Mouse (Mus musculus) left cerebral cortex, adult 11 months (tissue): ENCODE results near the gene Endou.

Experiments used
- DNase-seq: peaks from one replicate; pipeline ENCODE4 v3.0.0; 2022; ENCODE audit warnings: low spot score

Endou gene

DNA sequence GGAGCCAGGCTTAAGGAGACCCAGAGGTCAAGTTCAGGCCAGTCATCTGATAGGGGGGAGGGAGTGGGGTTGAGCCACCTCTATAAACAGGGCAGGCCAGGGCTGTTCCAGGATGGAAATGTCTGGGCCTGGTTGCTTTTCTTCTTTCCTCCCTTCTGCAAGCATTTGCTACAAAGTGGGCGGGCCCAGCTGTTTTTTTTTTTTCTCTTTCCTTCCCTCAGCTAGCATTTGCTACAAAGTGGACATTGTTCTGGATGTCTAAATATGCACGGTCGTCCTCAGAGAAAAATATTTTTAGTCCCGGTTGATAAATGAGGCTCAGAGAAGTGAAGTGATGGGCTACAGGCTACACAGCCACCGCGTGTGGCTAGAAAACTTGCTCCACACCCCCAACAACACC is 23.3 kb upstream of the Endou start:
- DNase-seq, result no peak

DNA sequence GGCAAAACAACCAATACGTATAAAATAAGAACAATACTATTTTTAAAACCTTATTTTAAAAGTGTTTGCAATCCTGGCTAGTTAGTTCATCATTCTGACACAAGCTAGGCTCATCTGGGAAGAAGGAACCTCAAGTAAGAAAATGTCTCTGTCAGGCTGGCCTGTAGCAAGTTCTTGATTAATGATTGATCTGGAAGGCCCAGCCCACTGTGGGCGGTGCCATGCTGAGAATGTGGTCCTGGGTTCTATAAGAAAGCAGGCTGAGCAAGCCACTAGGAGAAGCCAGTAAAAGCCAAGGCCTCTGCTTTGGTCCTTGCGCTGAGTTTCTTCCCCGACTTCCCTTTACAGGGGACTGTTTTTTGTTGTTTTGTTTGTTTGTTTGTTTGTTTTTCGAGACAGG is 21.4 kb upstream of the Endou start:
- DNase-seq, result no peak

DNA sequence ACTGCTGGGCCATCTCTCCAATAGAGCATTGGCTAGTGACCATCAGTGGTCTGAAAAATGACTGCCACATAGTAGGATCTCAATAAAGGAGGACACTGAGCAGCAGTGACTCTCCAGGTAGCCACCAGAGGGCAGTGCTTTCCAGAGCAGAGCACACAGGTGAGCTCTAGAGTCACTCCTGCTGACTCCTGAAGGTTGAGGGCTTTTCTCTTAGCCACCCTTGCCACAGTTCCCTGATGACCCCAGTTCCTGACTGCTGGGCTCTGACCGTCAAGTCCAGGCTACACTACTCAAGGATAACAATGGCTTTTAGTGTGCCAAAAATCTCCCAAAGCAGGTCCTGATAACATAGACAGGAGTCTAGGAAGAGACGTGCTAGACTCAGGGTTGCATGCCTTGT is 20.5 kb upstream of the Endou start:
- no peak for DNase-seq

DNA sequence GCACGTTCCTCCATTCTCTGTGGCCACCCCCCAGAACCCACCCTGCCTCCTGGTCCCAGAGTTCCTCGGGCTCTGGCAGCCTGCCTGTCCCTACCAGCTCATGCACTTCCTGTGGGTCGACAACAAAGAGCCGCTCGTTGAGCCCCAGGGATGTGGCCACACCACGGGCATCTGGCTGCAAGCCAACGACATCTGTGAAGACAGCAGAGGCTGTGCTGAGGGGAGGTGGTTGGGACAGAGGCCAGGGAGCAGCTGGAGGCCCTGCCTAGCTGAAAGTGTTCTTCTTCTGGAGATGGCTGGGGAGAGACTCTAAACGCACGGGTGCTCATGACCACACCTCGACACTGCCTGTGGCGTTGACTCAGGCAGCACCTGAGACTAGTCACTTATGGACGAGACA is 19.6 kb upstream of the Endou start:
- DNase-seq, result peak; percentile 72

DNA sequence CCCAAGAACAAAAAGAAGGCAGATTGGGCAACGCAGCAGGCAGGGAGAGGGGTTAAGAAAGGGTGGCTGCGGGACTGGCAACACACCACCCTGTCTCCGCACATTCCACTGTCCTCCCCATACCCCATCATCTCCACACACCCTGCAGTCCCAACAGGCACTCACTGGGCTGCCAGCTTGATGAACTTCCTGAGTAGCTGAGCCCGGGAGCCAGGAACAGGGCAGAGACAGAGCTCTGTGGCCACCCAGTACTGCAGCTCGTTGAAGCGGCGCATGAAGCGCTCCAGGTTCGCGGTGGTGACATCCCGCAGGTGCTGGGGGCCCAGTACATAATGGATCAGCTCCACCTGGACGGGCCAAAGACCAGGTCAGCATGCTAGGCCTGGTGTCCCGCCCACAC is 18.7 kb upstream of the Endou start:
- DNase-seq, result no peak

DNA sequence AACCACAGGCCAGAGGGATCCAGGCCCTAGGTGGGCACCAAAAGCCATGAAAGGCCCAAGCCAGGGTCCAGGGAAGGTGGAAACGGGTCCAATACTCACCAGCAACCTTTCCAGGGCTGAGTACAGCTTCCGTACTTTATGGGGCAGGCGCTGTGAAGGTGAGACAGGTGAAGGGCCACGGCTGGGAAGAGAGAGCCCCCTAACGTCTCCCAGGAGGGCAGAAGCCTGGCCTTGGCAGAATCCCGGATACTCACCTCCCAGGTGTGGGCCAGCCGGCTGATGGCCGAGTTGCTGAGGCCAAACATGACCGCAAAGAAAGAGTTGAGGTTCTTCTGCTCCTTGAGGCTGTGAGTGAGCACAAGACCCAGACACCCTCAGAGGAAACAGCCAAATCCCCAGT is 18.3 kb upstream of the Endou start:
- DNase-seq, result no peak

DNA sequence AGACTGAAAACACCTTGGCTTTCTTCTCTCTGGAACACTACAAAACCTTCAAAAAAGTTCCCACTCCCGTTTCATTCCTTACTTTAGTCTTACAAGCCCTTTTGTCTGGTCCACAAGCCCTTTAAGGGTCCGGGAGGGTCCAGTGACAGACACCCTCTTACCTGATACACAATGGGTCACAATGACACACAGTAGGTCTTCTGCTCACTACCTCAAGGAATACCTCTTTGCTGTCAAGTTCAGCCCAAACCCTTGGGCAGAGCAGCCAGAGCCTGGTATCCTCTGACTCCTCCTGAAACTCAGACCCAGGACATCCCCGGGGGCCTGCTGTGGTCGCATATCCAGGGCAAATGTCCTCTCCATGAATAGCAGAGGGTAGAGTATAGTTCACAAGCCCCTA is 17.8 kb upstream of the Endou start:
- no peak for DNase-seq

DNA sequence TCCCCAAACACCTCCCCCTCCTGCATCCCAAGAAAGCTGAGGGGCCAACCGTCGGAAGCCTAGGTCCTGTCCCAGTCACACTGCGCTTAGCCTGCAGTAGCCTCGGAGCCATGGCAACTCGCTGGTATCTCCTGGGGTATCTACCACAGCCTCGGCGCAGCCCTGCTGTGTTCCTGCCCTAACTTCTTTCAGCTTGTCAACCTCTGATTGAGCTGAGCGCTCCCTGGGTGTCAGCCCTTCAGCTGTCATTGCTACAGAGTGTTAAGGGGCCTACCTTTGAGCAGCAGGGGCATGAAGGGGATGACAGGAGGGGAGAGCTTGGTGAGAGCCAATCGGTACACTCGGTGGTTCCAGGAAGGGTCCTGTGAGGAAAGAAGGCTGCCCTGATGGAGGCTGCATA is 17.2 kb upstream of the Endou start:
- no peak for DNase-seq

DNA sequence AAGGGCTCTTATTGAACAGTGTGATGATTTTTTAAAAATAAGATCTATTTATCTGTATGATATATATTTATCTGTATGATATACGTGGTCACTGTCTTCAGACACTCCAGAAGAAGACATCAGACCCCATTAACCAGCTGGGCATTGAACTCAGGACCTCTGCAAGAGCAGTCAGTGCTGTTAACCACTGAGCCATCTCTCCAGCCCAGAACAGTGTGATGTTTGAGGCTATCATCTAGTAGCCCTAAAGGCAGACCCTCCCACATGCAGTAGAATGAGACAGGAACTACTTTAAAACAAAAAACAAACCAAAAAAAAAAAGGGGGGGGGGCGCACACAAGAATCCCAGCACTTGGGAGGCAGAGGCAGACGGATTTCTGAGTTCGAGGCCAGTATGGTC is 16.3 kb upstream of the Endou start:
- DNase-seq, result no peak

DNA sequence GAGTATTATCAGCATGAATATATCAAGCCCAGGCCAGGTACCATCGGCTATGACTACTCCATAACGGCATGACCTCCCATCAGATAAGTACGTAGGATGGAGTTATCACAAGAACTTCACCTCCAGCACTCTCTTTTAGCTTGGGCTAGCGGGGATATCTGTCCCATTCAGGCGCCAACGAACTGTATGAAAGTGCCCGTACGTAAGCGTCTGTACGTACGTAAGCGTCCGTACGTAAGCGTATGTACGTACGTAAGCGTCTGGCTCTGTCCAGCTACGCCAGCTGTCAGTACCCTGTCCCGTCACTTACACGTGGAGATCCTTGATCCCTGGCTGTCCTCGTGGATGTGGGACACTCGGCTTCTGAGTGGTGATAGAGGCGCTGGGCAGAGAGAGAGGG is 15.6 kb upstream of the Endou start:
- DNase-seq, result no peak

DNA sequence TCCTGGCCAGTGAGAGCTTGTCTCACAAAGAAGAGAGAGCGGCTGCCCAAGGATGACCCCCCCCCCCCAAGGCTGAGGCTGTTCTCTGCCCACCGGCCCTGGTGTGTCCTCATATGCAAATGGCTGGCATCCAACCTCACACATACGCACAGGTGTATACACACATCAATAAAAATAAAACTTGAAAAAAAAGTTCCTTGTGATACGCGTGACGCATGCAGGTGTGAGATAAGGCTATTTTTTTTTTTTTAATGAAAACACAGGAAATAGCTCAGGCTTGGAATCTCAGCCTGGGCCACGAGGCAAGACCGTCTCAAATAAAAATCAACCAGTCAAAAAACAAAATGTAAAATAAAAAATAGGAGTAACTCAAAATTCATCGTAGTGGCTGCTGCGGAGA is 15.1 kb upstream of the Endou start:
- DNase-seq, result no peak

DNA sequence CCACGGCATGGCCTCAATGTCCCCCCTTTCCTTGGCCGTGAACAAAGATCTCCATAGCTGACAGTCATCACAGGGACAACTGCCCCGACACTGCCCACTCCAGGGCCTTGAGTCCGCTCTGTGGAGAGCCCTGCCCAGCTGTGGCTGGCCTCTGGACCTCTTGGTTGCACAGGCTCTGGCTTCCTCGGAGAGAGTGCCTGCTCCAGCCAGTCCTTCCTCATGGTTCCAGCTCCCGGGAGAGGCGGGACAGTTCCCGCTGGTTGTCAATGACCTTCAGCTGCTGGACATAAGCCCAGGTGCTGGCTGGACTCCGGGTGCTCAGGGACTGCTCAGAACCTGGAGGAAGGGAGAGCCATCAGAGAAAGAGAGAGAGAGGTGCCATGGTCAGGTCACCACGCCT is 14.2 kb upstream of the Endou start:
- no peak for DNase-seq

DNA sequence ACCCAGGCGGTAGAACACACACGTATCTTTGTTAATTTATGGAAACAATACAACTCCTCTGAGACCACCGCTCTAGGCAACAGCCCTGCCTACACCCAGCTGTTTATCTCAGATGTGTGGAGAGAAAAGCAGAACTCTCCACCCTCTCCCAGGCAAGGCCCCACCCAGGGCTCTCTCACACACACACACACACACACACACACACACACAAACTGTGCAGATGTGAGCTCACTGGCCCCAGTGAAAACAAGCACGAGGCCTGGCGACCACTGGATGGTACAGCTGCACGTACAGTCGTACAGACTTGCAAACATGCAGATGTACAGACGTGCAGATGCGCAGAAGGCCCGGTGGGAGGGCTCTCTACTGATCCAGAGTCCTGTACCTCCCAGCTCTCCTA is 13.8 kb upstream of the Endou start:
- DNase-seq, result no peak

DNA sequence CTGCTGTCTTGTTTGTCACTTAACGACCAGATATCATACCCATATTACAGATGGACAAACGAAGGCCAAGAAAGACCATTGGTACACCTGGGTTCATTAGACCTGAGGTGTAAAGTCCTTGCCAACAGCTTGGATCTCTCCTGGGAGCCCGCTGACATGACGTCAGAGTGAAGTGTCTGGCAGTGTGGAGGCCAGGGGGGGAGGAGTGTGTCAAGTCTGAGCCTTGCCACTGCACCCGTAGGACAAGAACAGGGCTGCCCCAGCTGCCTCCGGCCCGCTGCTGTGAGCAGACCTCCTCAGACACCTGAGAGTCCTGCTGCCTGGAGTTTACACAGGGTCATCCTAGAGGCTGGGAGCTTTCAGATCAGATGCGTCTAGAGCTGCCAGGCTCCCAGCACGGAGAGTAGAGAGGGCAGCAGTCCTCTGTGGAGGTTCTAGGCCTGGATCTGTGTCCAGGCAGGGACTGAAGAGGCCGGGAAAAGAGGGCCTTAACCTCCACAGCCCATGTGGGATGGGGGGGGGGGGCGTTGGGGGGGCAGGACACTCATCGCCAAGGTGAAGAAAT is 12.9 kb upstream of the Endou start:
- no peak for DNase-seq

DNA sequence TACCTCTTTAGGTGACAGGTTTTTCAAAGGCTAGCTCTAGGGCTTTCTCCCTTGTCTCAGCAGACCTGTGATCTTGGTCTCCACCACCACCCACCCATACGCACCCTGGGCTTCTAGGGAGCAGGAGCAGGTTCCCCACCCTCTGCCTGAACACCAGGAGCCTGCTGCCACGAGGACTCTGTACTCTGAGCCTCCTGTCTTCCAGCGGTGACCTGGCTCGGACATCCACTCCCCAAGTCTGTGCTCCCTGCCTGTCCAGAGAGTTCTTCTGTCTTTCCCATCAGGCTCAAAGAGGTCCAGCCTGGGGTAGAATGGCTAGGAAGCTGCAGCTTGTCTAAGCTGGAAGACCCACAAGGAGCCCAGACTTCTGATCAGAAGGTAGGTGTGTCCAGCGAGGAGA is 12.1 kb upstream of the Endou start:
- no peak for DNase-seq

DNA sequence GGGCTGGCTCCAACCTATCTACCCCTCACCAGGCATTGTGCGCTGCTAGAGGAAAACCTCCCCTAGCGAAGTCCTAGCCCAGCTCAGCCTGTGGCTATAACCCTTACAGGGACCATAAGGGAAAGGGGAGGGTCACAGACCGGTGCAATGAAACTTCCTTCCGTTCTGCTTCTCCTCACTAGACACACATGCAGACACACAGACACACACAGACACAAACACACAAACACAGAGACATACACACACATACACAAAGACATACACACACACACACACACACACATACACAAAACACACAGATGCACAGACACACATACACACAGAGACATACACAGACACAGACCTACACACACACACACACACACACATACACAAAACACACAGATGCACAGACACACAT is 11.5 kb upstream of the Endou start:
- no peak for DNase-seq

DNA sequence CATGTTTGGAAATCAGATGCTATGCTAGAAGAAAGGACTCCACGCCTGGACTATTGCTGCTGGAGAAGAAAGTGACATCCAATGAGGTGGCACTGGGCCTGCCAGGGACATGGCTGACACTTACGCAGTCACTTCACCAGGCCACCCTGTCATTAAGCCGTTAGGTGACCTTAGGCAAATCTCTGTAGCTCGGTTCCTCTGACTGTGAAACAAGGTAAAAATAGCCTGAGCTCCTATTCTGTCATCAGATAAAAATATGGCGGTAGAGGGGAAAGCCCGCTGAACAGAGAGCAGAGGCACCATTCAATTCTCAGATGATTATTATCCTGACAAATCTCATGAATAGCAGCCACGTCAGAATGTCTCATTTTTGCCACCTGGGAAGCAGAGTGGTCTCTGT is 10.9 kb upstream of the Endou start:
- no peak for DNase-seq

DNA sequence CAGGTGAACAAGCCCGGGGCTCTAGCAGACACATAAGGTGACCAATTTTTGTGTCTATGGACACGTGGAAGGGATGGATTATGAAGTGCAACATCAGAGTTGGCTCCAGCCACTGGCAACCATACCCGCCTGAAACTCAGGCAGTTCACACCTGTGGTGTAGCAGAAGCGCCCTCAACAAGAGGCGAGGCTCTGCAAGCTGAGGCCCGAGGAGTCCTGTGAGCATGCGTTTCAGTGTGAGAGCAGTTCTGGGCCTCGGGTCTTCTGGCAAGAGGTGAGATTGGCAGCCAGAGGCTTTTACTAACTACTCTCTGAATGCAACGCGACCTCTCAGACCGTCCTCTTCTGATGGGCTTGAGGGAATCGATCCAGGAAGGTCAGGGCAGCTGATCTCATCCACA is 10.5 kb upstream of the Endou start:
- no peak for DNase-seq

DNA sequence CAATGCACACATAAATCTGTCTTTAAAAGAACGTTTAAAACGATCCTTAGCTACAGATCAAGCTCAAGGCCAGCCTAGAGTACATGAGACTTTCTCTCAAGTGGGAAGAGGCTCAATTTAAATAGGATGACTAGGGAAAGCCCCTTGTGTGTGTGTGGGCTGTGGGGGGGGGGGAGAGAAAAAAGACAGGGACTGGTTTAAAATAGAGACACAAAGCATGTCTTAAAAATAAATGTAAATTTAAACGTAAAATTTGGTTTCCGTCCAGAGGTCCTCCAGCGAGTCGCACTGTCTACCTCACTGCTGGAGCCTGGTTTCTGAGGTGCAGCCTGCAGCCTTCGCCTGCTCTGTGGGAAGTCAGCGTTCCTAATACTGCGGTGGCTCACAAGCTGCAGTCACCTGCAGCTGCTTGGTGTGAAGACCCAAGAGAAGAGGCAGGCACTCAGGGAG is 9.2 kb upstream of the Endou start:
- DNase-seq, result no peak

DNA sequence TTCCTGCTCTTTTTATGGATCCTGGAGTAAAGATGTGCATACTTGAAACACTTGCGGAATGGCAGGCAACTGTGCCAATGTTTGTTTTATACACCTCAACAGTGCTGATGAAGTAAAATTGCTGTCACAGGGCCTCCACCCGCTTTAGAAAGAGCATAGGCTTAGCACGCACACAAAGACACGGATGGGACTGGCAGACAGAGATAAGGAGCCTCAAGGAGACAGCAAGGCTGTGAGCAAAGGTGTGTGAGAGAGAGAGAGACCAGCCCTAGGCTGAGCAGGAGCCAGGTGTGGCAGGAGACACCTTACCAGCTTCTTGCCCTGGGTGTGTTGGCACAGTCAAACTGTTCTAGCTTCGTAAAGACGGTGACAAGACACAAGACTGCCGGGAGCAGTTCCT is 7.8 kb upstream of the Endou start:
- no peak for DNase-seq

DNA sequence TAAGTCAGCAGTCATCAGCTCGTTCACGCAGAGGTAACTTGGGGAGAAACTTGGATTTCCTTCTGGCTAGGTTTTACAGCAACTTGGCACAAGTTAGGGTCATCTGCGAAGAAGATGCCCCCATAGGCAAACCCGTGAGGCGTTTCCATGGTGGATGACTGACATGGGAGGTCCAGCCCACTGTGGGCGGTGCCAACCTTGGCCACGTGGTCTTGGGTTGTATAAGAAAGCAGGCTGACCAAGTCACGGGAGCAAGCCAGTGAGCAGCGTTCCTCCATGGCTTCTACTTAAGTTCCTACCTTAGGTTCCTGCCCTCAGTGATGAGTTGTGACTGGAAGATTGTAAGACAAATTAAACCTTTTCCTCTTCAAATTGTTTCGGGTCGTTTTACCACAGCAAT is 849 bp upstream of the Endou start:
- no peak for DNase-seq

DNA sequence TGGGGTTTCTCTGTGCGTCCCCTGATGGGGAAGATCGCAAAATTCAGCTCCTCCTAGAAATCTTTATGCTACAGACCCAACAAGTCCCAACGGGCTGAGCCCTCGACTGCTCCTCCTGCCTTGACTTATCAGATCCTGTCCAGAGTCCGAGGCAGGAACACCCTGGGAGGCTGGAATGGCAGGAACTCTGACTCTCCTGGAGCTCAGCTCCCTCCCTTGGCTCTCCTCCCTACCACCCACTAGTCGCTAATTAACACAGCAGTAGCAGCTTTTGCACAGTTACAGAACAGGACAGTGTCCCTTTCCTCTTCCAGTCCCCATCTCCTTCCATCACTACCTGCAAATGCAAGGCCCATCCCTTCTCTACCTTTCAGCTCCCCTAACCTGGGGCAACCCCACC is 774 bp downstream of the Endou start:
- DNase-seq, result no peak

DNA sequence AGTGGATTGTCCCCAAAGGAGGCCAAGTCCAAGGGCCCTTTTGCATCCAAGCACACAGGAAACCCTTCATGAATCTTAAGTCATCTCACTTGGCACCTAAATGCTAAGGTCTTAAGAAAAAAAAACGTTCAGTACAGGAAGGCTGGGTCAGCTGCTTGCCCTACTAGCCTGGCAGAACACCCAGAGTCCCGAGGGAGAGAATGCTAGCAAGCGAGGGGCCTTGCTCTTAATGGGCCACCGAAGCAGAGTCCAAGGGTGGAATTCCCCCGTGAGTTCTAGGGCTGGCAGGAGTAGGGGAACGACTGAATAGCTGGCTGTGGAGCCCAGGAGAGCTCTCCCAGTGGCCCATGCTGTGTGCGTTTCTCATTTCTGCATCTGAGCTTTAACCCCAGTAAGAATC is 2.3 kb downstream of the Endou start:
- no peak for DNase-seq

DNA sequence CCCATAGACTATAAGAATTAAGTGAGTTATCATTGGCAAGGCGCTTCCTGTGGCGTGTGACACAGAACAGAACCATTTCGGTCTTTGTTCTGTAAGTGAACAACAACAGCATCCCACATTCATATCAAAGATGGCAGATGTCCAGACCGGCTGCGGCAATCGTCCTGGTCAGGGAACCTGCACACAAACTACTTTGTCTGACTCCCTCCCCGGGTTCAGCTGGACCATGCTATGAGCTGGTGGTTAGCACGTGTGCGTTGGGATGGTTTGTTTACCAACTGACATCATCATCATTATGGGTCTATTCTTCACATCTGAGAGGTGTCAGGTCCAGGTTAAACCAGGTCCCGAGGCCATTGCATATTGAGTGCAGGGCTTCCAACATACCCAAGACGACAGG is 2.7 kb downstream of the Endou start:
- DNase-seq, result no peak

DNA sequence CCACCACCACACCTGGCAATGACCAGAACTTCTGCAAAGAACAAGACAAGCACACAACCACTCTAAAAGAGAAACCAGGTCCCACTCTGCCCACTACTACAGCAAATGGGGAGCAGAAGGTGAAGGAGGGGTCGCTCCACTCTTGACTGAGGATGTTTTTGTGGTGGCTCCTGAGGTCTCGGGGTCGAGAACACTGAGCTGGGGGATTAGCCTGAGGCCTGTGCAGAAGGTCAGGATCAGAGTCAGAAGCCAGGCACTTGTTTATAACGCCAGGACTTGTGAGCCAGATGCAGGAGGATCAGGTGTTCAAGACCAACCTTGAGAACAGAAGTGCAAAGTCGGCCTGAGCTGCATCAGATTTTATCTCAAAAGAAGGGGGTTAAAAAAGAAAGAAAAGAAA is 3.6 kb downstream of the Endou start:
- DNase-seq, result no peak
